Mouse (Mus musculus) T-helper 17 cell (primary cell): Measurements from ENCODE around the gene Hist1h3h.

Source experiments
- in situ Hi-C, 2 experiments: fragments of 300-600 bp; cut with MboI, MseI; formaldehyde crosslinking; loops; 1 replicate in 1 of 2; 2 replicates in 1 of 2; pipeline ENCODE4 v1.15.1; 2025; ENCODE audit warnings: high pct_unique_total_duplicates in 2 of 2

The Hist1h3h gene

GRCm38 (mm10) chr13:21755707-21756106, 38.2 kb downstream of the Hist1h3h start:
- in situ Hi-C loops, result no loop called here
